Mouse (Mus musculus) monocyte, adult 59 days (primary cell): Measurements from ENCODE around the gene Usp38. TPM values are rescaled to one million over a fixed set of nuclear protein-coding genes. Genes with fewer than 3 reads are reported as not detected.

Source experiments
- total RNA-seq, 2 experiments: library from RNA; stranded (reverse); gene quantifications; one replicate each; pipeline ENCODE4 v1.2.4; 2023

Gene Usp38
- total RNA-seq: 10 to 100 TPM; 36.7 to 36.9 TPM

GRCm38 (mm10) chr8:81014789-81015699 is at the start of gene Usp38:
Usp38 (minus strand) TSS chr8:81014928.

Other genes with a start within 250 kb of the Usp38 start
- 1 to 10 TPM; 8.1 TPM for gene Gab1, start 134.4 kb downstream of the Usp38 start, total RNA-seq